Mouse (Mus musculus) neural tube, embryonic 13.5 days (tissue): ENCODE measurements around the gene Ptpre. TPM values are rescaled to one million over a fixed set of nuclear protein-coding genes. Genes with fewer than 3 reads are reported as not detected.

Experiments used
- ATAC-seq: fragments of 200-750 bp; cut with Nextera tagmentation; 2 replicates; pipeline ENCODE4 v1.8.0; 2017; ENCODE audit warnings: low read depth, mild to moderate bottlenecking, moderate TSS enrichment, moderate library complexity
- H3K27ac ChIP-seq: fragments of 300-500 bp; sonication (generic); replicated peaks from 2 replicates; pipeline ENCODE4 v1.5.1; 2015; ENCODE audit warnings: moderate library complexity, mild to moderate bottlenecking, inconsistent platforms
- H3K27me3 ChIP-seq: fragments of 300-500 bp; sonication (generic); 2 replicates; pipeline ENCODE4 v1.6.1; 2015; ENCODE audit warnings: mild to moderate bottlenecking, inconsistent platforms
- H3K36me3 ChIP-seq: fragments of 300-500 bp; sonication (generic); 2 replicates; pipeline ENCODE4 v1.6.1; 2015; ENCODE audit warnings: mild to moderate bottlenecking, inconsistent platforms
- H3K4me1 ChIP-seq: fragments of 300-500 bp; sonication (generic); replicated peaks from 2 replicates; pipeline ENCODE4 v1.6.1; 2015; ENCODE audit warnings: inconsistent platforms
- H3K4me2 ChIP-seq: fragments of 300-500 bp; sonication (generic); 2 replicates; pipeline ENCODE4 v1.6.1; 2015; ENCODE audit warnings: inconsistent platforms, mild to moderate bottlenecking, moderate library complexity
- H3K4me3 ChIP-seq: fragments of 300-500 bp; sonication (generic); 2 replicates; pipeline ENCODE4 v1.5.1; 2015; ENCODE audit warnings: mild to moderate bottlenecking, inconsistent platforms
- H3K9ac ChIP-seq: fragments of 300-500 bp; sonication (generic); 2 replicates; pipeline ENCODE4 v1.6.1; 2015; ENCODE audit warnings: moderate library complexity, mild to moderate bottlenecking, inconsistent platforms
- H3K9me3 ChIP-seq: fragments of 300-500 bp; sonication (generic); 2 replicates; pipeline ENCODE4 v1.6.1; 2016; ENCODE audit warnings: inconsistent platforms
- WGBS: fragments of 180-500 bp; shearing (Covaris S2); methylation state at CpG from one replicate; pipeline ENCODE4 v1.1.7; 2015; 5-methylcytosine and 5-hydroxymethylcytosine counted together
- polyA plus RNA-seq: library from polyadenylated mRNA; unstranded; fragments of >200 nt; fragmentation: Nextera tagmentation; extraction: Ambion mirVana; gene quantifications from 2 replicates; pipeline ENCODE4 v1.2.1, GENCODE M21; 2015

Ptpre gene
- polyA plus RNA-seq, 1 experiment from 2014 or later: 5.3 TPM

DNA sequence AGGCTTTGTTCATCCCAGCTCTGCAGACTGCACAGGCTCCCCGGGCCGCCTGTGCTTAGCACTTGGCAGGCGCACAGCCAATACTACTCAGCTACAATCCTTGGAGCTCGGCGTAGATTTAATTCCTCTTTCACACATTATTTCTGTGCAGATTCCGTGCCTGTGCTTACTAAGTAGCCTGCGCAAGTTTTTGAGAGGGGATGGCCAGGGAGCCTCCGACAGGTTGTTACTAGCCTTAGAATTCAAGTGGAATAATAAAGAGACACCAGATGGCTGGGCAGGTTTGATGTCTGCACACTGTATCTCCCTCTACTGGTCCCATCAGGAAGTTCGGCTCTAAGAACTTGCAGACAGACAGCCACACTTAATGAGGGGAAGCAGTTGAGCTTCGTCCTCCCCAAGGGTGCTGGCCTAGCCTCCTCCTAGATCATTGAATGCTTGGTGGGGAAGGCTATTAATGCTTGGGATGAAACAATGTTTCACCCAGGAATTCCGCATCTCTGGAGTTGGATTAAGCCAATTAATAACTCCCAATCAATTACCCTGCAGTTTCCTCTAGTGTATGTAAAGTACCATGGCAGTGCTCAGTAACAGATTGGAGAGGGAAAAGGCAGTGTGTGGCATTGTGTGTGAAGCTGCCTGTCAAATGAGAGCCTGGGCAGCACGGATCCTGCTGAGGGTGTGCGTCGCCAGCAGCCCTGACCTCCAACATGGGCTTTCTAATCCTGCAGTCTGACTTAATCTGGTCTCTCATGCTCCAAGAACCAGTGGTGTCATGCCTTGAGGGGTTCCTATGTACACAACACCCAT lies 104.6 kb downstream of the Ptpre start:
- peak; percentile 43; the same call in 1 of the 2 replicates for ATAC-seq
- Histone ChIP-seq H3K4me2 (no peak overlapping the region), H3K4me1 (peaks cover 14% of the 10 kb centered on the region; the same call in 1 of the 2 replicates), H3K9me3 (no peaks in the 10 kb centered on the region), H3K27ac (no peak overlapping the region), H3K4me3 (no peak overlapping the region), H3K27me3 (no peaks in the 10 kb centered on the region), H3K36me3 (no peaks in the 10 kb centered on the region), H3K9ac (no peak overlapping the region)
- 54% methylated on average over 14 of the region's 14 CpGs for WGBS

DNA sequence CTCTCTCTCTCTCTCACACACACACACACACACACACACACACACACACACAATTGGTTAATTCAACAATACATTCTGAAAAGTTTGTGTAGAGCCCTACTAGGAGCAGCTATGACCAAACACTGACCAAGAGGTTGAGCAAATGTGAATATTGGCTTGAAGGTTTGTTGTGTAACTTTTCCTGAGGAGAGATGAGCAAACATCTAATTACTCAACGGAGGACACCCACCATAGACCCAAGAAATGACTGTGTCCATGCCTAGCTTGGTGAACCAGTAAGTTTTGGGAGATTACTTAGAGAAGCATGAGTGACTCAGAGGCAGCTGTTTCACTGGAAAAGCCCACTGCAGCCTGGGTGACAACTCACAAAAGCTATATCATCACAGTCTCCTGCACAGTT lies 107.2 kb downstream of the Ptpre start:
- H3K4me3 ChIP-seq: no peak overlapping the region
- no peaks in the 10 kb centered on the region for H3K36me3 ChIP-seq
- ATAC-seq: no peak
- H3K27me3 ChIP-seq: no peaks in the 10 kb centered on the region
- H3K9me3 ChIP-seq: 0 out of 2 replicates have a peak, but pooled peaks cover 6% of the 10 kb centered on the region
- no peak overlapping the region for H3K27ac ChIP-seq
- no peak overlapping the region for H3K4me2 ChIP-seq
- peaks cover 3% of the 10 kb centered on the region; the same call in 1 of the 2 replicates for H3K4me1 ChIP-seq
- no peak overlapping the region for H3K9ac ChIP-seq
- WGBS: 86% methylated on average over 1 of the region's 1 CpGs

DNA sequence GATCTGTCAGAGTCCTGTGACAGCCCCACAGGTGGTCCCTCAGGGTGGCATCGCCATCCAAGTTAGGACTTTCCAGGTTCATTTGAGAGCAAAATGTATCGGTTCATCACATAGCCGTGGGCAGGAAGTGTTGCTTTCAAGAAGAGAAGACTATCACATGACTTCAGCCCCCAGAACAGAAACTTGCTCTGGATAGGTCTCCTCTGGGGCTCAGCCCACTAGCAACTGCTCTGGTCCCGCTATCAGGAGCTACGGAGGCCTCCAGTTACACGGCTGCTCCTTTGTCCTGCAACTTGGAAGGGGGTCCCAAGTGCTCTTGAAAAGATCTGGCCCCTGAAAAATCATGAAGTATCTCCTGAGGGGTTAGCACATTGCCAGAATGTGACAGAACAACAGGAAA lies 109.7 kb downstream of the Ptpre start:
- ATAC-seq: no peak
- H3K27ac ChIP-seq: no peak overlapping the region
- peaks cover 2% of the 10 kb centered on the region; the same call in 1 of the 2 replicates for H3K4me1 ChIP-seq
- no peak overlapping the region for H3K4me3 ChIP-seq
- H3K9me3 ChIP-seq: 0 out of 2 replicates have a peak, but pooled peaks cover 6% of the 10 kb centered on the region
- WGBS: 80% methylated on average over 6 of the region's 6 CpGs
- H3K36me3 ChIP-seq: no peaks in the 10 kb centered on the region
- no peak overlapping the region for H3K9ac ChIP-seq
- H3K4me2 ChIP-seq: no peak overlapping the region
- H3K27me3 ChIP-seq: no peaks in the 10 kb centered on the region

DNA sequence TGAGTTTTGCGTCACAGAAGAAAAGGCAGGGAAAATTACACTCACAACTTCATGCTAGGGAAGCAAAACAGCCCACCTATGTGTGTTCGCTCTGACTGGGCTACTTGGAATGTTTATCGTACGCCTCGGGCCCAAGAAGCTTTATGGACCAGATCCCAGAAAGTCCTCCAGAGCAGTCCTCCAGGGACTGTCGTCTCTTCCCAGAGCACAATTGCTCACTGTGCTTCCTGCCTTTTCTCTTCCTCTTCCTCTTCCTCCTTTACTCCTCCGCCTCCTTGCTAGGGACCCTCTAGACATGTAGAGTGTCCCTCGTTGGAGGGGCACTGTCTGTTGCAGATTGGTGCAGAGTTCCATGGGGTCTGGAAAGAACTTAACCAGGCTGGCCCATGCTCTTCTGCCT lies 111.5 kb downstream of the Ptpre start:
- no peaks in the 10 kb centered on the region for H3K36me3 ChIP-seq
- WGBS: 88% methylated on average over 8 of the region's 8 CpGs
- no peak overlapping the region for H3K4me3 ChIP-seq
- no peaks in the 10 kb centered on the region for H3K4me1 ChIP-seq
- H3K4me2 ChIP-seq: no peak overlapping the region
- no peak overlapping the region for H3K9ac ChIP-seq
- 0 out of 2 replicates have a peak, but pooled peaks cover 6% of the 10 kb centered on the region for H3K9me3 ChIP-seq
- no peak overlapping the region for H3K27ac ChIP-seq
- no peak for ATAC-seq
- H3K27me3 ChIP-seq: no peaks in the 10 kb centered on the region

DNA sequence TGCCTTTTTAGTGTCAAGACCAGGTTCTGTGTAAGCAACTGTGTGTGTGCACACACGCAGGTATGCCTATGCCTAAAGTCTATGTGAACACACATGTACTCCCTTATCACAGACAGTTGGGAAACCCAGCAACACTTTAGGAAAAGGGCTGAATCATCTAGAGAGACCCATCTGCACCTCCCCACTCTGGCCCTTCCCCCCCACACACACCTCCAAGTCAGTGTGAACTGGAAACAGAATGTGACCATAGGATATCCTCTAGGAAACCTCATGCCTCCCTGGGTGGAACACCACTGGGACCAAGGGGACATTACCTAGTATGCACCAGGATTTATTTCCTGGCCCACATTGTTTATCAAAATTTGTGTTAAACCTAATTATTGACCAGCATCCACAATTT lies 112.0 kb downstream of the Ptpre start:
- no peaks in the 10 kb centered on the region for H3K4me1 ChIP-seq
- no peak overlapping the region for H3K9ac ChIP-seq
- no peak overlapping the region for H3K4me3 ChIP-seq
- no peaks in the 10 kb centered on the region for H3K36me3 ChIP-seq
- WGBS: 88% methylated on average over 1 of the region's 1 CpGs
- no peak for ATAC-seq
- H3K4me2 ChIP-seq: no peak overlapping the region
- H3K27ac ChIP-seq: no peak overlapping the region
- 0 out of 2 replicates have a peak, but pooled peaks cover 6% of the 10 kb centered on the region for H3K9me3 ChIP-seq
- no peaks in the 10 kb centered on the region for H3K27me3 ChIP-seq

DNA sequence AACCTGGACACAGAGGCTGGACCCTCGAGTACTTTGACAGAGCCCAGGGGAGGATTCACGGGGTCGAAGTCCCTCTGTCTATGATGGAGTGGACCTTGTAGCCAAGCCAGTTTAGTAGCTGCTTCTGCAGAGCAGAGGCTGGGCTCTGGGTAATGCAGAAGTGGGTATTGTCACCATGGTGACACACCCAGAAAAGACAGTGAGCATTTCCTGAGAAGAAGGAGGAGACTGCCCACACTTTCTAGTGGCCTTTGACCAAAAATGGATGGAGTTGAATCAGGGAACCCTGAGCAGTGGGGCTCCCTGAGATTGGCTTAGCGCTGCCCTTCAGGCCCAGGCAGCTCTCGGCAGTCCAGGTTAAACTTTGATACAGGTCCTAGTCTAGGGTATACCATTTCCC lies 112.8 kb downstream of the Ptpre start:
- Histone ChIP-seq H3K9ac (no peak overlapping the region), H3K4me1 (no peaks in the 10 kb centered on the region), H3K4me2 (no peak overlapping the region), H3K4me3 (no peak overlapping the region), H3K27me3 (no peaks in the 10 kb centered on the region), H3K9me3 (0 out of 2 replicates have a peak, but pooled peaks cover 6% of the 10 kb centered on the region), H3K27ac (no peak overlapping the region), H3K36me3 (no peaks in the 10 kb centered on the region)
- no peak for ATAC-seq
- WGBS: 89% methylated on average over 5 of the region's 5 CpGs

DNA sequence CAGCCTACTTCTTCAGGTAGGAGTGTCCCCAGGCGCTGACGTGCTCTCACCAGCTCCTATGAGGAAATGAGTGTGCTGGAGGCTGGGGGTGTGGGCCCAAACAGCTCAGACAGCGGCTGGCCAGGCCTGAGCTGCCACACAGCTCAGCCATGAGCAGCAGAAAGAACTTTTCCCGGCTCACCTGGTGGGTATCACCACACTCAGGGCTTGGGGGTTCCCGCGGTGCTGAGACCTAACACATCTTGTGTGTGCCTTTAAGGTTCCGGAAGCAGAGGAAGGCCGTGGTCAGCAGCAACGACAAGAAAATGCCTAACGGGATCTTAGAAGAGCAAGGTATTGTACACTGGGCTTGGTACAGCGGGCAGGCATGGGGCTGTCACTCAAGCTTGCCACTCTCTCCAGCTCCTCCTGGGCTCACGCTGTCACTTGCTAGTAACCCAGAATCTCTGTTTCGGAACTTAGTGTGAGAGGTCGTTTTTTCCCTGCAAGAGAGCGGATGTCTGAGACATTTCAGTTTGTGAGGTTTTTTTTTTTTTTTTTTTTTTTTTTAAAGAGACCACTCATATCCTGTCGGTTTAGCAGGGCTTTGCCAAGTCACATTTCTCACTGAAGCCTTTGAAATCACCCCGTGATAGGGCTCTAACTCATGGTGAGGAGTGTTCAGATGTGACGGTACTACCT lies 114.7 kb downstream of the Ptpre start:
- Histone ChIP-seq H3K9me3 (0 out of 2 replicates have a peak, but pooled peaks cover 6% of the 10 kb centered on the region), H3K27ac (no peak overlapping the region), H3K9ac (no peak overlapping the region), H3K4me3 (no peak overlapping the region), H3K4me2 (no peak overlapping the region), H3K4me1 (no peaks in the 10 kb centered on the region), H3K36me3 (no peaks in the 10 kb centered on the region), H3K27me3 (no peaks in the 10 kb centered on the region)
- ATAC-seq: no peak
- WGBS: 72% methylated on average over 18 of the region's 18 CpGs

DNA sequence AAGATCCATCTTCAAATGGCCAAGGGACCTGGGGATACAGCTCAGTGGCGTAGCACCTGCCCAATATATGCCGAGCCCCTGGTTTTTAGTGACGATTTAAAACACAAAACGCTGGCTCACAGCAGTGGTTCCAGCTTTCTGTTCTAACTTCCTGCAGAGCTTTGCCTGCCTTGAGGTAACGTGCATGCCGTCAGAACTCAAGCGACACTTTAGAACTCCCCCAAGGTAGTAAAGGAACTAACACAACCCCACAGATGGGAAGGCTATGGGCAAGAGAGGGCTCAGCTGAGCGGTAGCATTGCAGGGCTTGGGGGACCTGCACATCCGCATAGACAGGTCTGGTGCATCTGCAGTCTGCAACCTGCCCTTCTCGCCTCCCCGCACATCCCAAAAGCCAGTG lies 115.5 kb downstream of the Ptpre start:
- H3K4me3 ChIP-seq: no peak overlapping the region
- H3K4me1 ChIP-seq: no peaks in the 10 kb centered on the region
- H3K27ac ChIP-seq: no peak overlapping the region
- H3K27me3 ChIP-seq: no peaks in the 10 kb centered on the region
- 66% methylated on average over 11 of the region's 11 CpGs for WGBS
- no peak overlapping the region for H3K4me2 ChIP-seq
- ATAC-seq: no peak
- H3K9ac ChIP-seq: no peak overlapping the region
- 0 out of 2 replicates have a peak, but pooled peaks cover 6% of the 10 kb centered on the region for H3K9me3 ChIP-seq
- H3K36me3 ChIP-seq: no peaks in the 10 kb centered on the region

DNA sequence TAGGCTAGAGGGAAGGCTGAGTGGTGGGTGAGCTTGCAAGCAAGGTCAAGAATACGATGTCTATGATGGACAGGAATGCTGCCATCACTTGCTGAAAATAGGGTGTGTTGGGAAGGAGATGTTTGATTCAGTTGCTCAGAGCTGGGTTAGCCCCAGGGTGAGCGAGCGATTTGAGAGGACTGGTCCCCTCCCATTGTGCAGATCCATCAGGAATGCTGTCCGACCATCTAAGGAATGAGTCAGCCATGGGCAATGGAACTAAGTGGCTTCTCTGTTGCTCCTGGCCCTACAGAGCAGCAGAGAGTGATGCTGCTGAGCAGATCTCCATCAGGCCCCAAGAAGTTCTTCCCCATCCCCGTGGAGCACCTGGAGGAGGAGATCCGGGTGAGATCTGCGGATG lies 116.3 kb downstream of the Ptpre start:
- no peaks in the 10 kb centered on the region for H3K4me1 ChIP-seq
- H3K9ac ChIP-seq: no peak overlapping the region
- H3K4me3 ChIP-seq: no peak overlapping the region
- H3K4me2 ChIP-seq: no peak overlapping the region
- no peaks in the 10 kb centered on the region for H3K27me3 ChIP-seq
- no peak for ATAC-seq
- H3K27ac ChIP-seq: no peak overlapping the region
- WGBS: 92% methylated on average over 7 of the region's 7 CpGs
- H3K36me3 ChIP-seq: no peaks in the 10 kb centered on the region
- H3K9me3 ChIP-seq: no peaks in the 10 kb centered on the region

DNA sequence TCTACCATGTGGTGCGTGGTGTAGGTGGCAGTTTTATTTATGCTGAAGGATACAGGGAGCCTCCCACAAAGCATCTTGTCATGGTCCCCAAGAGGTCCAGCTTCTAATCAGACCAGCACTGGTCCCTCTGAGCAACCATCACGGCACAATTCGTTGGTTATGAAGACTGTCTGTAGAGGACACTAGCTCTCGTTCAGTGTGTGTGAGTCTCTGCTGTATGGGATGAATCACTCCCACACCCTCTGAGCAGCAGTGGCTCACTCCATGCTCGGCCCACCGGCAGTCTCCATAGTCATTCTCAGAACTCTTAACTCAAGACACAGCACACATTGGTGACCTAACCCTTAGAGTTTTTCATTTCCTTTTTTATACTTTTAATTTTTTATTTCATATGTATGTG lies 117.0 kb downstream of the Ptpre start:
- Histone ChIP-seq H3K4me1 (no peaks in the 10 kb centered on the region), H3K9me3 (no peaks in the 10 kb centered on the region), H3K27ac (no peak overlapping the region), H3K36me3 (no peaks in the 10 kb centered on the region), H3K9ac (no peak overlapping the region), H3K4me2 (no peak overlapping the region), H3K27me3 (no peaks in the 10 kb centered on the region), H3K4me3 (no peak overlapping the region)
- 91% methylated on average over 6 of the region's 6 CpGs for WGBS
- ATAC-seq: no peak

DNA sequence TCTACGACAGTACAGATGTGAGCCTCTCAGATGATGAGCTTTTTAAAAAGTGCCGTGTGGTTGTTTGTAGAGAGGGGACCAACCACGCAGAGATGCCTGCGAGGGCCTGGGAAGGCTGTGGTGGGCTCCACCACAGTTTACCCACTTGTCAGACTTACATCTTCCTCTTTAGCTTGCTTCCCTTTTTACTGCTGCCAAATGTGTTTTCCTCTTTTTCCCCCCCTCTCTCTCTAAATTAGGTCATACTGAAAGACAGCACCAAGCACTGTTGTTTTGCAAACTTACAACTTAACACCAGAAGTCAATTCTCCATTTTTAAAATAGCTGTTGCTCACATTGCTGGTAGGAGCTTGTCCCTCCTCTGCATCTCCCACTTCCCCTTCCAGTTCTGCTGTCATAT lies 117.8 kb downstream of the Ptpre start:
- H3K27ac ChIP-seq: no peak overlapping the region
- no peaks in the 10 kb centered on the region for H3K36me3 ChIP-seq
- no peak for ATAC-seq
- H3K9me3 ChIP-seq: no peaks in the 10 kb centered on the region
- WGBS: 93% methylated on average over 4 of the region's 4 CpGs
- H3K4me3 ChIP-seq: no peak overlapping the region
- H3K27me3 ChIP-seq: no peaks in the 10 kb centered on the region
- no peaks in the 10 kb centered on the region for H3K4me1 ChIP-seq
- no peak overlapping the region for H3K4me2 ChIP-seq
- H3K9ac ChIP-seq: no peak overlapping the region

DNA sequence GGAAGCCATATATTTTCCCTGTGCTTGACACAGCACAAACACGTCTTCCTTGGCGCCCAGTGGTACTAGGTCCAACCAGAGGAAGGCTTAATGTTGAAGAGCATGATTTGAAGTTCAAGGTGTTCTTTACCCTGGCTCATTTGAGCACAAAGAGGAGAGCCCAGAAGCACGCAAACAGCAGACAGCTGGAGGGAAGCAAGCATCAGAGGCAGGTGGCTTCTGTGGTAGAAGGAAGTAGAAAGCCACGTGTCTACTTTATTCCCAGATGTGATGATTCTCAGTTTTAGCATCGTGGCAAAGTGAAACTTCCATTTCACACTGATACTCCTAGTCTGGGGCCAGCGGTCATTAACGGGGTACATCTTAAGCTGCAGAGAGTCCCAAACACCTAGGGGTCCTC lies 120.9 kb downstream of the Ptpre start:
- Histone ChIP-seq H3K9me3 (no peaks in the 10 kb centered on the region), H3K27ac (no peak overlapping the region), H3K4me1 (no peaks in the 10 kb centered on the region), H3K27me3 (no peaks in the 10 kb centered on the region), H3K4me2 (no peak overlapping the region), H3K4me3 (no peak overlapping the region), H3K9ac (no peak overlapping the region), H3K36me3 (no peaks in the 10 kb centered on the region)
- no peak for ATAC-seq
- WGBS: 88% methylated on average over 7 of the region's 7 CpGs
